Mouse (Mus musculus): ENCODE data around the gene Ifitm1.

Ifitm1 gene

DNA sequence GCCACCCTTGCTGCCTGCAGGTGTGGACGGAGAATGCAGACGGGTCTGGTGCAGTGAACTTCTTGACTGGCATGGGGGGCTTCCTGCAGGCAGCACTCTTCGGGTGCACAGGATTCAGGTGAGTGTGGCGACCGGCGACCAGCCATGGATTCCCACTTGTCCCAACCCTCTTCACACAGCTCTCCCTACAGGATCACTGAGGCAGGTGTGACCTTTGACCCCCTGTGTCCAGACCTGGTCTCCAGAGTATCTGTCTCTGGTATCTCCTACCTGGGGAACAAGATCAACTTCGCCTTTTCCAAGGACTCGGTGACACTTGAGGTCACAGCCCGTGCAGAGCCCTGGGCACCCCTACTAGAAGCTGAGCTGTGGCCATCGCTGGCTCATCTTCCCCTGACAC, 20.7 kb upstream of the Ifitm1 start:
- Histone ChIP-seq H3K4me1 (replicated peaks; ENCODE audit: low read depth, low read length) (peaks cover 87% of the 10 kb centered on the region), H3K4me3 (replicated peaks; ENCODE audit: low read length) (no peak overlapping the region), H3K36me3 (ENCODE audit: insufficient read depth, low read length) (peaks cover 84% of the 10 kb centered on the region), H3K9me3 (ENCODE audit: low read length) (no peaks in the 10 kb centered on the region), H3K27me3 (ENCODE audit: insufficient read depth, low read length) (no peaks in the 10 kb centered on the region)
- TF ChIP-seq CTCF (conservative IDR thresholded peaks at IDR 0.05; ENCODE audit: low read length), result no peak
- TF ChIP-seq NANOG (IDR thresholded peaks at IDR 0.05; ENCODE audit: borderline replicate concordance, low read length), result no peak
- no peak for TF ChIP-seq POU5F1 (IDR thresholded peaks at IDR 0.05; ENCODE audit: borderline replicate concordance, low read length)

DNA sequence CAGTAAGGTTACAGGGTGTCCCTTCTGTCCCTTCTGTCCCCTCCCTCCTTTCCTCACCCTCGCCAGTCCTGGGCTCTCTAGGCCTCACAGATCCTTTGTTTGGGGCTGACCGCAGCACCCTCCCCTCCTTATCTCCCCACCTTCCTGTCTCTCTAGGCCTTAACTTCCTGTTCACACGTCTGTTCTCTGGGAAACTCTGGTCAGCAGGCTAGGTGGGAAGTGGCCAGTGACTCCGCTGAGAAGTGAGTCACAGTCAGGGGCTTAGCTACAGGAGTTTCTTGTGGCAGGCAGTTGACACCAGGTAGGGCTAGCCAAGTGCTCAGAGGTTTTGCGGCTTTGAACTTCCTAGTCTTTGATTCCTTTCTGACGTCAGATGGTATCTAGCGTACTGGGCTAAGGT, 20.0 kb upstream of the Ifitm1 start:
- Histone ChIP-seq H3K4me3 (replicated peaks; ENCODE audit: low read length) (no peak overlapping the region), H3K9me3 (ENCODE audit: low read length) (no peaks in the 10 kb centered on the region)
- TF ChIP-seq POU5F1 (IDR thresholded peaks at IDR 0.05; ENCODE audit: borderline replicate concordance, low read length), result no peak
- TF ChIP-seq NANOG (IDR thresholded peaks at IDR 0.05; ENCODE audit: borderline replicate concordance, low read length), result no peak
- TF ChIP-seq CTCF (conservative IDR thresholded peaks at IDR 0.05; ENCODE audit: low read length), result no peak

GRCm38 (mm10) chr7:140948161-140948560, 18.9 kb upstream of the Ifitm1 start:
- TF ChIP-seq POU5F1 (IDR thresholded peaks at IDR 0.05; ENCODE audit: borderline replicate concordance, low read length) (no peak), NANOG (IDR thresholded peaks at IDR 0.05; ENCODE audit: borderline replicate concordance, low read length) (no peak), CTCF (conservative IDR thresholded peaks at IDR 0.05; ENCODE audit: low read length) (no peak)
- Histone ChIP-seq H3K4me3 (replicated peaks; ENCODE audit: low read length) (no peak overlapping the region), H3K27me3 (ENCODE audit: insufficient read depth, low read length) (no peaks in the 10 kb centered on the region), H3K36me3 (ENCODE audit: insufficient read depth, low read length) (peaks cover 98% of the 10 kb centered on the region), H3K4me1 (replicated peaks; ENCODE audit: low read depth, low read length) (peaks cover 90% of the 10 kb centered on the region), H3K9me3 (ENCODE audit: low read length) (no peaks in the 10 kb centered on the region)

More for the DNA sequence above, 20.0 kb upstream of the Ifitm1 start:
- Histone ChIP-seq H3K36me3 (ENCODE audit: insufficient read depth, low read length) (peaks cover 91% of the 10 kb centered on the region), H3K4me1 (replicated peaks; ENCODE audit: low read depth, low read length) (peaks cover 90% of the 10 kb centered on the region), H3K27me3 (ENCODE audit: insufficient read depth, low read length) (no peaks in the 10 kb centered on the region)

DNA sequence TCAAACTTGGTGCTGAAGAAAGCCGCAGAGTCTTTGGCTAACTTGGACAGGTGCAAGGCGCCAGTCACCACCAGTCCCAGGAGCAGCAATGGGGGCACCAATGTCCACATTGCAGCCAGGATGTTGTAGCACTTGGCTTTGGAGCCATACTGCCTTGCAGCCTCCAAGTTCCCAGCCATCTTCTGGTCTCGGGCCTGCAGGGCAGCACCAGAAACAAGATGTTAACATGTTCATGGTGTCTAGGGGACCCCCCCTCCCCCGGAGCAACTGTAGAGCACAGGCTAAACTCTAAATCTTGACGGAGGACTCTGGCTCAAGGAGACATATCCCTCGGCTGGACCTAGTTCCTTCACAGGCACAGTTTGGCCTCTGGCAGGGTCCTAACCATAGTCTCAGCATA, 17.8 kb upstream of the Ifitm1 start:
- no peak for TF ChIP-seq POU5F1 (IDR thresholded peaks at IDR 0.05; ENCODE audit: borderline replicate concordance, low read length)
- no peak for TF ChIP-seq CTCF (conservative IDR thresholded peaks at IDR 0.05; ENCODE audit: low read length)
- TF ChIP-seq NANOG (IDR thresholded peaks at IDR 0.05; ENCODE audit: borderline replicate concordance, low read length), result no peak
- Histone ChIP-seq H3K4me1 (replicated peaks; ENCODE audit: low read depth, low read length) (peaks cover 90% of the 10 kb centered on the region), H3K27me3 (ENCODE audit: insufficient read depth, low read length) (no peaks in the 10 kb centered on the region), H3K4me3 (replicated peaks; ENCODE audit: low read length) (no peak overlapping the region), H3K9me3 (ENCODE audit: low read length) (no peaks in the 10 kb centered on the region), H3K36me3 (ENCODE audit: insufficient read depth, low read length) (peaks cover 98% of the 10 kb centered on the region)

GRCm38 (mm10) chr7:140949824-140950530, 17.0 kb upstream of the Ifitm1 start, which contains the start of gene Ifitm5:
Gene Ifitm5 (minus strand): TSS chr7:140950291.
- Histone ChIP-seq H3K4me3 (replicated peaks; ENCODE audit: low read length) (peak within 1 kb of the TSS; percentile 93), H3K4me1 (replicated peaks; ENCODE audit: low read depth, low read length) (peaks cover 89% of the 10 kb centered on the region), H3K27me3 (ENCODE audit: insufficient read depth, low read length) (no peaks in the 10 kb centered on the region), H3K36me3 (ENCODE audit: insufficient read depth, low read length) (peaks cover 97% of the 10 kb centered on the region), H3K9me3 (ENCODE audit: low read length) (no peaks in the 10 kb centered on the region)
- TF ChIP-seq CTCF (conservative IDR thresholded peaks at IDR 0.05; ENCODE audit: low read length), result no peak
- no peak for TF ChIP-seq NANOG (IDR thresholded peaks at IDR 0.05; ENCODE audit: borderline replicate concordance, low read length)
- TF ChIP-seq POU5F1 (IDR thresholded peaks at IDR 0.05; ENCODE audit: borderline replicate concordance, low read length), result no peak

- TF ChIP-seq NANOG (IDR thresholded peaks at IDR 0.05; ENCODE audit: borderline replicate concordance, low read length) (no peak), CTCF (conservative IDR thresholded peaks at IDR 0.05; ENCODE audit: low read length) (no peak), POU5F1 (IDR thresholded peaks at IDR 0.05; ENCODE audit: borderline replicate concordance, low read length) (no peak)
- Histone ChIP-seq H3K4me3 (replicated peaks; ENCODE audit: low read length) (peak overlapping the region; percentile 93), H3K27me3 (ENCODE audit: insufficient read depth, low read length) (no peaks in the 10 kb centered on the region), H3K9me3 (ENCODE audit: low read length) (no peaks in the 10 kb centered on the region), H3K36me3 (ENCODE audit: insufficient read depth, low read length) (peaks cover 87% of the 10 kb centered on the region), H3K4me1 (replicated peaks; ENCODE audit: low read depth, low read length) (peaks cover 84% of the 10 kb centered on the region)
Measured at GRCm38 (mm10) chr7:140951051-140951450, 16.0 kb upstream of the Ifitm1 start.

DNA sequence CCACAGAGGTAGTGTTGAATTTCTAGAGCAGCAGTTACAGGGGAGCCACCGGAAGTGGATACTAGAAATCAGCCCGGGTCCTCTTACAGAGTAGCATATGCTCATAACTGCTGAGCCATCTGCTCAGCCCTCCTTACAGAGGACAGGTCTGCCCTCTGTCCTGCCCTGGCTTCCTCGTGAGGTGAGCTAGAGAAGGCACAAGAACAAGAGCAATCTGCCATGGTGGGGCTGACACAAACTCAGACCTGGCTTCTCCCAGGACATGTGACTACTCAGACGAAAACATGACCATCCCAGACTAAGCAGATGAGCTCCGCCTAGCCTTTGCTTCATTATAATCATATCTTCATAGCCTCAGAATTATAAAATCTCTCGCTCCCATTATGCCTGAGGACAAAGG, 15.3 kb upstream of the Ifitm1 start:
- Histone ChIP-seq H3K4me3 (replicated peaks; ENCODE audit: low read length) (peak overlapping the region; percentile 93), H3K27me3 (ENCODE audit: insufficient read depth, low read length) (no peaks in the 10 kb centered on the region), H3K36me3 (ENCODE audit: insufficient read depth, low read length) (peaks cover 80% of the 10 kb centered on the region), H3K4me1 (replicated peaks; ENCODE audit: low read depth, low read length) (peaks cover 84% of the 10 kb centered on the region), H3K9me3 (ENCODE audit: low read length) (no peaks in the 10 kb centered on the region)
- TF ChIP-seq POU5F1 (IDR thresholded peaks at IDR 0.05; ENCODE audit: borderline replicate concordance, low read length) (no peak), CTCF (conservative IDR thresholded peaks at IDR 0.05; ENCODE audit: low read length) (no peak), NANOG (IDR thresholded peaks at IDR 0.05; ENCODE audit: borderline replicate concordance, low read length) (no peak)

- TF ChIP-seq CTCF (conservative IDR thresholded peaks at IDR 0.05; ENCODE audit: low read length) (no peak), NANOG (IDR thresholded peaks at IDR 0.05; ENCODE audit: borderline replicate concordance, low read length) (no peak), POU5F1 (IDR thresholded peaks at IDR 0.05; ENCODE audit: borderline replicate concordance, low read length) (no peak)
- Histone ChIP-seq H3K36me3 (ENCODE audit: insufficient read depth, low read length) (peaks cover 73% of the 10 kb centered on the region), H3K9me3 (ENCODE audit: low read length) (no peaks in the 10 kb centered on the region), H3K4me1 (replicated peaks; ENCODE audit: low read depth, low read length) (peaks cover 87% of the 10 kb centered on the region), H3K27me3 (ENCODE audit: insufficient read depth, low read length) (no peaks in the 10 kb centered on the region), H3K4me3 (replicated peaks; ENCODE audit: low read length) (peak overlapping the region; percentile 93)
Measured at GRCm38 (mm10) chr7:140952441-140952840, 14.6 kb upstream of the Ifitm1 start.

Data from E14TG2a.4 (cell line).